Mouse (Mus musculus): ENCODE results near the gene Fam107b. TPM values are rescaled to one million over a fixed set of nuclear protein-coding genes. Genes with fewer than 3 reads are reported as not detected.

Fam107b gene
- polyA plus RNA-seq, 1 experiment from 2014 or later, result 25.1 TPM

GRCm38 (mm10) chr2:3664086-3664485 is 93.8 kb downstream of the Fam107b start:
- H3K27ac ChIP-seq (replicated peaks), result no peak overlapping the region
- 53% methylated on average over 6 of the region's 6 CpGs for WGBS
- no peak overlapping the region for H3K9ac ChIP-seq
- no peak overlapping the region for H3K4me3 ChIP-seq
- no peak overlapping the region for H3K4me2 ChIP-seq
- no peaks in the 10 kb centered on the region for H3K9me3 ChIP-seq
- ATAC-seq (ENCODE audit: extremely low read depth, insufficient number of reproducible peaks, low FRiP score, low TSS enrichment), result no peak
- H3K36me3 ChIP-seq, result no peaks in the 10 kb centered on the region
- peaks cover 6% of the 10 kb centered on the region; the same call in 1 of the 2 replicates for H3K4me1 ChIP-seq
- no peaks in the 10 kb centered on the region for H3K27me3 ChIP-seq (replicated peaks)

- 78% methylated on average over 3 of the region's 3 CpGs for WGBS
- ATAC-seq (ENCODE audit: extremely low read depth, insufficient number of reproducible peaks, low FRiP score, low TSS enrichment), result no peak
- Histone ChIP-seq H3K4me3 (no peak overlapping the region), H3K27me3 (replicated peaks) (no peaks in the 10 kb centered on the region), H3K9ac (no peak overlapping the region), H3K27ac (replicated peaks) (no peak overlapping the region), H3K36me3 (no peaks in the 10 kb centered on the region), H3K4me1 (peaks cover 2% of the 10 kb centered on the region), H3K4me2 (no peak overlapping the region), H3K9me3 (no peaks in the 10 kb centered on the region)
Measured at GRCm38 (mm10) chr2:3668682-3669081, 98.4 kb downstream of the Fam107b start.

DNA sequence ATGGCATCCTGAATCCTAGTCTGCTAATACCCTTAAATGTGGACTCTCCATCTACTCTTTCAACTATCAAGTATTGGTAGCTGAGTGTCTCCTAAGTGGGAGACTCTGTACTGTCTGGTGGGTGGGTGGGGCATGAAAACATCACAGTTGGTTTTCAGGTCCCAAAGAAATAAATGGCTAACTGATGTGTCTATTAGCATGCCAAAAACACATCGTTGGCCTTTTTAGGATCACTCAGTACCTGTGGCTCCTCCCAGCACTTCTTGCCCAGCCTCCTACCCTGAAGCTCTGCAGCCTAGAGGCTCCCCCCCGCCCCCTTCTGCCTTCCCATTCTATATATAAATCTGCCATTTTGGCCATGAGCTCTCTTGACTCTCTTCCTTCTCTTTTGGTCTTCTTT is 99.4 kb downstream of the Fam107b start:
- H3K27ac ChIP-seq (replicated peaks), result no peak overlapping the region

GRCm38 (mm10) chr2:3672654-3673367 is 102.5 kb downstream of the Fam107b start:
- Histone ChIP-seq H3K9me3 (no peaks in the 10 kb centered on the region), H3K27me3 (replicated peaks) (no peaks in the 10 kb centered on the region), H3K27ac (replicated peaks) (no peak overlapping the region), H3K4me3 (no peak overlapping the region), H3K4me1 (peaks cover 2% of the 10 kb centered on the region), H3K36me3 (no peaks in the 10 kb centered on the region), H3K4me2 (no peak overlapping the region), H3K9ac (no peak overlapping the region)
- 70% methylated on average over 5 of the region's 5 CpGs for WGBS
- no peak for ATAC-seq (ENCODE audit: extremely low read depth, insufficient number of reproducible peaks, low FRiP score, low TSS enrichment)

More for the DNA sequence above, 99.4 kb downstream of the Fam107b start:
- peaks cover 2% of the 10 kb centered on the region for H3K4me1 ChIP-seq
- 36% methylated on average over 2 of the region's 2 CpGs for WGBS
- H3K9ac ChIP-seq, result no peak overlapping the region
- no peaks in the 10 kb centered on the region for H3K9me3 ChIP-seq
- H3K36me3 ChIP-seq, result no peaks in the 10 kb centered on the region
- H3K27me3 ChIP-seq (replicated peaks), result no peaks in the 10 kb centered on the region
- ATAC-seq (ENCODE audit: extremely low read depth, insufficient number of reproducible peaks, low FRiP score, low TSS enrichment), result no peak
- H3K4me2 ChIP-seq, result no peak overlapping the region
- no peak overlapping the region for H3K4me3 ChIP-seq

DNA sequence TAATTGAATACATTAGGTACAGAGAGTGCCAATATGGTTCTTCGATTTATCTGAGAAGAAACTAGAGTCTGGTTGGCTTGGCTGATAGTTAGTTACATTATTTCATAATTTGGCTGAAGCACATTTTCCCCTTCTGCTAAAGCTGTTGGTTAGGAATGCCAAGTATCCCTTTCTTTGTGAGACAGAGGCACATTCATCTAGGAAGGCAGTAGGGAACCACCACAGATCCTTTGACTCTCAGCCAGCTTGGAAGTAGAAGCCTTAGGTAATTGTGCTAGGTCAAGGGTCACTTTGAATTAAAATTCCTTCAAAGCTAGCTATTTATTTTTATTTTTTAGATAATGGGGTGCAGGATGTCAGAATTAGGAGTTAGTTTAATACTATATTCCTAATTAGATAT is 105.2 kb downstream of the Fam107b start:
- H3K4me3 ChIP-seq, result no peak overlapping the region
- no peaks in the 10 kb centered on the region for H3K36me3 ChIP-seq
- H3K9me3 ChIP-seq, result no peaks in the 10 kb centered on the region
- H3K27me3 ChIP-seq (replicated peaks), result no peaks in the 10 kb centered on the region
- no peak overlapping the region for H3K27ac ChIP-seq (replicated peaks)
- H3K4me1 ChIP-seq, result no peaks in the 10 kb centered on the region; the same call in none of the 2 replicates
- H3K4me2 ChIP-seq, result no peak overlapping the region
- 69% methylated on average over 1 of the region's 1 CpGs for WGBS
- no peak overlapping the region for H3K9ac ChIP-seq
- ATAC-seq (ENCODE audit: extremely low read depth, insufficient number of reproducible peaks, low FRiP score, low TSS enrichment), result no peak

DNA sequence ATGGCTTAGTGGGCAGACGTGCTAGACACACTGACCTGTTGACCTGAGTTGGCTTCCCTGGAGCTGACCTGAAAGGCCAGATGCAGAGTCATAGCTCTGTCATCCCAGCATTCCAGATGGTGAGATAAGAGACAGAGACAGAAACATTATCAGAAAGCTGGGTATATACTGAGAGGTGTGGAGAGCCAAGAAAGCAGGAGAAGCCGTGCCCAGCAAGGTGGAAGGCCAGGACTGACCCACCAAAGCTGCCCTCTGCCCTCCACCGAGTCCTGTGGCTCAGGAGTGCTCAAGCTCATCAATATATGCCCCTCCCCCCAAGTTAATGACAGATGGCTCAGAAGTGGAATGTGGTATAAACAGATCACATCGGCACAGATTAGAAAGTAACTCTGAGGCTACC is 112.4 kb downstream of the Fam107b start:
- no peak for ATAC-seq (ENCODE audit: extremely low read depth, insufficient number of reproducible peaks, low FRiP score, low TSS enrichment)
- no peaks in the 10 kb centered on the region for H3K9me3 ChIP-seq
- no peak overlapping the region for H3K4me2 ChIP-seq
- no peaks in the 10 kb centered on the region for H3K36me3 ChIP-seq
- H3K4me3 ChIP-seq, result no peak overlapping the region
- H3K27me3 ChIP-seq (replicated peaks), result no peaks in the 10 kb centered on the region
- 0 out of 2 replicates have a peak, but pooled peaks cover 3% of the 10 kb centered on the region for H3K4me1 ChIP-seq
- no peak overlapping the region for H3K27ac ChIP-seq (replicated peaks)
- no peak overlapping the region for H3K9ac ChIP-seq
- WGBS, result 65% methylated on average over 4 of the region's 4 CpGs

GRCm38 (mm10) chr2:3683343-3683742 is 113.1 kb downstream of the Fam107b start:
- Histone ChIP-seq H3K27me3 (replicated peaks) (no peaks in the 10 kb centered on the region), H3K27ac (replicated peaks) (no peak overlapping the region), H3K9ac (no peak overlapping the region), H3K4me3 (no peak overlapping the region), H3K9me3 (no peaks in the 10 kb centered on the region), H3K4me2 (no peak overlapping the region), H3K36me3 (no peaks in the 10 kb centered on the region), H3K4me1 (0 out of 2 replicates have a peak, but pooled peaks cover 3% of the 10 kb centered on the region)
- ATAC-seq (ENCODE audit: extremely low read depth, insufficient number of reproducible peaks, low FRiP score, low TSS enrichment), result no peak
- WGBS, result 73% methylated on average over 5 of the region's 5 CpGs

GRCm38 (mm10) chr2:3683751-3684229 is 113.5 kb downstream of the Fam107b start:
- 63% methylated on average over 6 of the region's 6 CpGs for WGBS
- no peaks in the 10 kb centered on the region for H3K9me3 ChIP-seq
- H3K4me2 ChIP-seq, result no peak overlapping the region
- no peak for ATAC-seq (ENCODE audit: extremely low read depth, insufficient number of reproducible peaks, low FRiP score, low TSS enrichment)
- no peaks in the 10 kb centered on the region for H3K27me3 ChIP-seq (replicated peaks)
- 0 out of 2 replicates have a peak, but pooled peaks cover 3% of the 10 kb centered on the region for H3K4me1 ChIP-seq
- no peak overlapping the region for H3K27ac ChIP-seq (replicated peaks)
- H3K36me3 ChIP-seq, result no peaks in the 10 kb centered on the region
- no peak overlapping the region for H3K4me3 ChIP-seq
- no peak overlapping the region for H3K9ac ChIP-seq

DNA sequence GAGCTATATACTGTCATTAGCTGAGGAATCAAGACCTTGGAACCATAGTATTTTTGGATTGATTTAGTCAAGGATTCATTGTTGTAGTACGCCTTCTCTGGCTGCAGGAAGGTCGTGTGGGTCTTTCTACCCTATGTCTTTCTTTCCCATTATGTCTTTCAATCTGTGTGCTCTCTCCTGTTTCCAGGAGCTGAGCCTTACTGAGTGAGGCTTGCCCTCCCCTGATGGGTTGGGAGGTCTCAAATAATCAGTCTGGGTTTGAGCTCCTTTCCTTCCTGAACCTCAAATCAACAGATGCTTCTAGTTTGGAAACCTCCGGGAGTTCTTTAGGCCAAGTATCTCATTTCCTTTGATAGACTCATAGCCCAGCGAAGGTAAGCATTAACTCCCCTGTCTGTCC is 119.9 kb downstream of the Fam107b start:
- 0 out of 2 replicates have a peak, but pooled peaks cover 3% of the 10 kb centered on the region for H3K9me3 ChIP-seq
- no peak for ATAC-seq (ENCODE audit: extremely low read depth, insufficient number of reproducible peaks, low FRiP score, low TSS enrichment)
- no peaks in the 10 kb centered on the region for H3K36me3 ChIP-seq
- H3K27me3 ChIP-seq (replicated peaks), result no peaks in the 10 kb centered on the region
- WGBS, result 67% methylated on average over 4 of the region's 4 CpGs
- H3K27ac ChIP-seq (replicated peaks), result no peak overlapping the region
- no peak overlapping the region for H3K9ac ChIP-seq
- no peak overlapping the region for H3K4me2 ChIP-seq
- H3K4me1 ChIP-seq, result no peaks in the 10 kb centered on the region
- H3K4me3 ChIP-seq, result no peak overlapping the region

DNA sequence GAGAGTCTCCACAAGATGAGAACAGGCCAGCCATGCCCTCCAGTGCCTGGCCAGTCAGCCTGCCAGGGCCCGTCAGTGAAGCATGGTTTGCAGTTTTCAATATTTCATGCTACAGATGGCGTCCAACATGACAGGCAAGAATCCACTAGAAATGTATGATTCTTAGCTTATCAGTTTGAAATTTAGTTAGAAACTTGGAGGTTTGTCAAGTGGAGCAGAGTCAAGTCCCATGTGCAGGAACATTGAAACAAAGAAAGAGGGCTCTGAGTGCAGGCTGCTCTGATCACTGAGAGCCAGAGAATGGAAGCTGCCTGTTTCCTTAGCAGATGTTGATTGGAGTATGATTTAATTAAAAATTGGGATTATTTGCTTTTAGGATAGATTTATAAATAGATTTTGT is 122.5 kb downstream of the Fam107b start:
- Histone ChIP-seq H3K4me3 (no peak overlapping the region), H3K9me3 (0 out of 2 replicates have a peak, but pooled peaks cover 3% of the 10 kb centered on the region), H3K27me3 (replicated peaks) (no peaks in the 10 kb centered on the region), H3K4me1 (no peaks in the 10 kb centered on the region), H3K27ac (replicated peaks) (no peak overlapping the region), H3K4me2 (no peak overlapping the region), H3K9ac (no peak overlapping the region), H3K36me3 (no peaks in the 10 kb centered on the region)
- ATAC-seq (ENCODE audit: extremely low read depth, insufficient number of reproducible peaks, low FRiP score, low TSS enrichment), result no peak
- 75% methylated on average over 2 of the region's 2 CpGs for WGBS

DNA sequence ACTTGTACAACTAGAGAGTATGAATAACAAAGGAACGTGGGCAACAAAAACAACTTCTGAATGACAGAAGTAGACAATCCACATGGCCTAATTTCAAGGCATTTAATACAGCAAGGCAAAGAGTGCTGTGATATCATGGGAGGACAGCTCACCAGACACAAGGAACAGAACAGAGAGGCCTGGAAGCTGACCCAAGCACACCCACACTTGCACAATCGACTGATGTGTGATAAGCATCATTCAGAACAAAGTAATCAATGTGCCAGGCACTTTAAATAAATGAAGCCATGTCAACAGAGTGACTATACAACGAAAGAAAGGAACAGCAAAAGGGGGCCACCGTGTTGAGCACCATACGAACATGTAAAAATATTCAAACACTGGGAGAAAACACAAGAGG is 125.6 kb downstream of the Fam107b start:
- Histone ChIP-seq H3K27me3 (replicated peaks) (no peaks in the 10 kb centered on the region), H3K27ac (replicated peaks) (no peak overlapping the region), H3K36me3 (no peaks in the 10 kb centered on the region), H3K9ac (no peak overlapping the region), H3K4me1 (0 out of 2 replicates have a peak, but pooled peaks cover 3% of the 10 kb centered on the region), H3K4me3 (no peak overlapping the region), H3K4me2 (no peak overlapping the region), H3K9me3 (0 out of 2 replicates have a peak, but pooled peaks cover 3% of the 10 kb centered on the region)
- ATAC-seq (ENCODE audit: extremely low read depth, insufficient number of reproducible peaks, low FRiP score, low TSS enrichment), result no peak
- 63% methylated on average over 5 of the region's 5 CpGs for WGBS

DNA sequence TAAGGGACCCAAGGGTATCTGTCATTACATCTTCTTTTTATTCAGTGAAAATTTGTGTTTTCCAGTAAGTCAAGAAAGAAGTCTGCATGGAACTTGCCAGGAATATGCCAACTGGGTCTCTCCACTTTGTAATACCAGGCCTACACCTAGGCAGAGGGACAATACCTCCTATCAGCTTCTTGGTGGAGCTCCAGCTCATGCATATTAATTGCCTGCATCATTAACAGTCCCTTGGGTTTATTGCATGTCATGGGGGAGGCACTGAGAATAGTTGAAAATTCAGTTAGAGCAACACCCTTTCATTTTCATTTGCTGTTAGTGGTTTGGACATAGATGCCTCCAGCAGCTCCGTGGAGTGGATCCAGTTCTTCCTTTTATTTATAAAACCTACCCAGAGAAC is 130.1 kb downstream of the Fam107b start:
- Histone ChIP-seq H3K36me3 (no peaks in the 10 kb centered on the region), H3K27me3 (replicated peaks) (no peaks in the 10 kb centered on the region), H3K9ac (no peak overlapping the region), H3K27ac (replicated peaks) (peak overlapping the region; percentile 56; the same call in 1 of the 2 replicates), H3K4me1 (0 out of 2 replicates have a peak, but pooled peaks cover 3% of the 10 kb centered on the region), H3K9me3 (no peaks in the 10 kb centered on the region), H3K4me2 (no peak overlapping the region), H3K4me3 (no peak overlapping the region)
- WGBS, result 53% methylated on average over 1 of the region's 1 CpGs
- no peak for ATAC-seq (ENCODE audit: extremely low read depth, insufficient number of reproducible peaks, low FRiP score, low TSS enrichment)

All from heart, embryonic 13.5 days (tissue).